Mouse (Mus musculus) gastrocnemius, adult 2 months (tissue): ENCODE measurements at regions not wholly inside any gene's neighbourhood (a gene's known extent, or its start where the extent isn't known, plus 50 kb on each side); places are given as distances from the start of the nearest gene placed in this dataset.
A peak's percentile ranks its signal among the peaks of the same experiment; 100 is the strongest.
"Not testable (repeated sequence)": the region's sequence is repeated elsewhere in the genome, so short reads cannot be mapped to it uniquely, and the experiment has no call there.

Experiments
- DNase-seq: peaks from one replicate; pipeline ENCODE4 v3.0.0; 2022
- H3K27ac ChIP-seq: fragments of 200-600 bp; 2 replicates; pipeline ENCODE4 v1.8.1; 2022; ENCODE audit warnings: mild to moderate bottlenecking
- H3K4me3 ChIP-seq: fragments of 200-600 bp; 2 replicates; pipeline ENCODE4 v1.8.1; 2022; ENCODE audit warnings: mild to moderate bottlenecking, moderate library complexity
- CTCF ChIP-seq: fragments of 200-600 bp; IDR thresholded peaks from 2 replicates; pipeline ENCODE4 v1.8.1; 2022; ENCODE audit warnings: antibody characterized with exemption, mild to moderate bottlenecking, moderate library complexity
- intact Hi-C: fragments of 180-260 bp; cut with DNase I; formaldehyde crosslinking; loops from one replicate; pipeline ENCODE4 v1.15.1; 2025

DNA sequence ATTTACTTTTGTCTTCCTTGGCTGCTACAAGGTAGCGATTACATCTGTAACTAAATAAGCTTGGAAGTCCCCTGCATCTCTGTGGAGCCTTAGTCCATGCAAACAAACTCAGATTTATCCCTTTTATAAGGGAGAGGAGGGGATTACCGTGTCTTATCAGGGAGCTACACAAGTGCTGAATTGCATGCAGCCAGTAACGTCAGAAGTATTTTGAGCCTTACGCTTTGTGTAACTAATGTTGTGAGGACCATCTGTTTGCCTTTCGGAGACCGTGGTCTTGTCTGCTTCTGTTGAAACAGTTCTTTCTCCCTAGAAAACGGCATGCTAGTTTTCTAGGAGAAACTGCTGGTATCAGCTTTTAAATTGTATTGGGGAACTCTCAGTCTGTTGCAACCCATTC is 58.0 kb upstream of the Dmrta1 start:
- TF ChIP-seq CTCF = no peak
- intact Hi-C loops = no loop called here
- DNase-seq = no peak
- no peak overlapping the region for H3K27ac ChIP-seq
- H3K4me3 ChIP-seq = no peak overlapping the region

DNA sequence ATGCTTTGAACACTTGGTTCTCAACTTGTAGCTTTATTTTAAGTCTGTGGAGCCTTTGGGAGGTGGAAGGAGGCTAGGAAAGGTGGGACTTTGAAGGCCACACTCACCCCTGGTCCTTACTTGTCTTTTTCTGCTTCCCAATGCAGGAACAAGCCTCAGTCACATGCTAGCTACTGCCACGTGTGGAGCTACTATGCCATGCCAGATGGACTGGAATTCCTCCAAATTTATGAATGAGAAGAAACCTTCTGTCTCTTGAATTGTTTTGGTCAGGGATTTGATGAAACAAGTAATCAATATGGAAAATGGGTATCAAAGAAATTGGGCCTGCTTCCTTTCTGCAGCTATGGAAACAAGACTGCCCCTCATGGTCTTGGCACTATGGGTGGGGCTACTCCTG is 74.5 kb upstream of the Dmrta1 start:
- DNase-seq = no peak
- no peak for TF ChIP-seq CTCF
- no peak overlapping the region for H3K27ac ChIP-seq
- no peak overlapping the region for H3K4me3 ChIP-seq
- intact Hi-C loops = no loop called here

DNA sequence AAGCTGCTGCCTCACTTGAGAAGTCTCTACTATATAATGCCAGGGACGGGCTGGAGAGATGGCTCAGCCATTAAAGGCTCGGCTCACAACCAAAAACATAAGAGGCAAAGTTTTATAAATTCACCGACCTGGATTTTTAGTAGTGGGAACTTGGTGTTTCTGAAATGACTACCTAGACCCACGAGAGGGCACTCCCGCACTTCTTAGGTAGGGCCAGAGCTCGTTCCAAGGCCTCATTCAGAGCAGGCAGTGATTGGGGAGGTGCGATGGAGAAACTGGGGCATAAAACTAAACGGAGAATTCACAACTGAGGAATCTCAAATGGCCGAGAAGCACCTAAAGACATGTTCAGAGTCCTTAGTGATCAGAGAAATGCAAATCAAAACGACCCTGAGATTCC is 103.7 kb upstream of the Dmrta1 start:
- Histone ChIP-seq H3K27ac (no peak overlapping the region), H3K4me3 (no peak overlapping the region)
- intact Hi-C loops = no loop called here
- peak; percentile 4; the same call in 1 of the 2 replicates for TF ChIP-seq CTCF
- no peak for DNase-seq

DNA sequence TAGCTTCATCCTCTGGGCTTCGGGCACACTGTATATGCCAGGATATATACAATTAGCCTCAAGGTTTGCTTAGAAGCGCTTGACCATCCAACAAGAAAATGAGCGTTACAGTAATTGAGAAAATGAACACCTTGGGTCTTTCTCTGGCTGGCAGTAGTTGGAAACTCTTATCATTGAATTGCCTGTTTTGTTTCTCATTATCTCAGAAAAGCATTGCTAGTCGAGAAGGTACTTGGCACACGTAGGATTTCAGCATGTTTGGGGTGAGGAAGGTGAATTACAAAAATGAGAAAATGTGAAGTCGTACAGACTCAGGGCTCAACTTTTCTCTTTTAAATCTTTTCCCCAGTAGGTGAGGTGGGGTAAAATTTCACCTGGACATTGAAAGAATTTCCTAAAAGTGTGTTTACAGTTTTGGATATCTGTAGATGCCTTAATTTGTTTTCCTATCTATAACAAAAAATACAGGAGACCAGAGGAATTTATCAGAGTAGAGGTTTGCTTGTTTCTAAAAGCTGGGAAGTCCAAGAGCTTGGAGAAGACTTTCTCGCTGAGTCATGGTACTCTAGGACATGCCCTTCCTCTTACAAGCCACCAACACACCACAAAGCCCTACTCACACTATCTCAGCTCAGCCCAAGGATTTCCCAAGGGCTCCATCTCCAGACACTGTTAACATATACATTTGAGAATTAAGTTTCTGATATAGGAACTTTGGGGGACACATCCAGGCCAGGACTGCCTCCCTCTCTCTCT is 124.3 kb upstream of the Dmrta1 start:
- no peak for TF ChIP-seq CTCF
- Histone ChIP-seq H3K4me3 (no peak overlapping the region), H3K27ac (no peak overlapping the region)
- intact Hi-C loops = no loop called here
- no peak for DNase-seq

DNA sequence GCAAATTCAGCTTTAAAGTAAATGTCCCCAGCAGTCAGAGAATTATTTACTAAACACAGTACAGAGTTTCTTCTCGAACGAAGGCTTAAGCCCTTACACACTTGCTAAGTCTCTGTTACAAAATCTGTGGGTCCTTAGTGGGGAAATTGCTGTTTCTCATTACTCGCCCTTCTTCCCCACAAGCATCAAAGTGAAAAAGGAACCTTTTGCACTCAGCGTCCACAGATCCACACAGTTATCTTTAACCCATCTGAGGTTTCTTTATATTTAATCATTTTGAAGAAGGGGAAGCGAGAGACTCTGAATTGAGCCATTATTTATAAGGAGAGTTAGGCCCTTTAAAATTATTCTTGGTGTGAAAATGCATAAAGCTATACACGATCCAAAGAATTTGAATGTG is 126.7 kb upstream of the Dmrta1 start:
- Histone ChIP-seq H3K27ac (no peak overlapping the region), H3K4me3 (no peak overlapping the region)
- no peak for DNase-seq
- no peak for TF ChIP-seq CTCF
- intact Hi-C loops = no loop called here

DNA sequence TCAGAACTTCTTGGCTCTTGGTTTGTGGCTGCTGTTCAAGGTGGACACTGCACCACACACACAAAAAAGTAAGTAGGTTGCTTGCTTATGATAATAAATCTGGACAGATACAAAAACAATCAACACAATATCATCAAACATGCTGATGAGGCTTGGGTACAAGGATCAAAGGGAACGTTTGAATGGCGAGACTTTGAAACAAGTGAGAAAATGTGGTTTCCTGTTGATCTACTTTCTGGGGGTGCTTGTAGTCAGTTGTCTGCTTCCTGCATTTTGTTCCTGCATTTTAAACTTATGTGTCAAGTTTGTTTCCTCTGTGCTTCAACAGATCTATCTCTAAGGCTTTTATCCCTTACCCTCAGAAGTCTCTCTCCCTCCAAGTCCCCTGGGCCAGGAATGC is 128.7 kb upstream of the Dmrta1 start:
- Histone ChIP-seq H3K4me3 (no peak overlapping the region), H3K27ac (no peak overlapping the region)
- TF ChIP-seq CTCF = no peak
- intact Hi-C loops = no loop called here
- no peak for DNase-seq

DNA sequence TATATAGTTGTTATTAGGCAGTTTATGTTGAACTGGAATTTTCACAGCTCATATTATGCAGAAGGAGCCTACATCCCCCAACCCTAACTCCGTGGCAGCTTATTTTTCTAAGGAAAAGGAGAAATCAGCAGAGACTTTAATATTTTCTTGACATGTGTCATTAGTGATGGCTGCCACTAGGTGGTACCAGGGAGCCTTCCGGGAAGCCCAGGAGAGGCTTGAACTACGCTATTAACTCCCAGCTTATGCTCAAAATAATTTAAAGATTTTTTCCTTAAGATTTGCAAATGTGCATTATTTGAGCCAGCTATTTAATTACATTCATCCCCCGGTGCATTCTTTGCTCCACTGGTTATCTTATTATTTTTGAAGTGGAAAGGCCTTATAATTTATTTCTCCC is 146.8 kb upstream of the Dmrta1 start:
- peak; percentile 42 for DNase-seq
- Histone ChIP-seq H3K27ac (no peak overlapping the region), H3K4me3 (no peak overlapping the region)
- intact Hi-C loops = no loop called here
- TF ChIP-seq CTCF = peak; percentile 88

DNA sequence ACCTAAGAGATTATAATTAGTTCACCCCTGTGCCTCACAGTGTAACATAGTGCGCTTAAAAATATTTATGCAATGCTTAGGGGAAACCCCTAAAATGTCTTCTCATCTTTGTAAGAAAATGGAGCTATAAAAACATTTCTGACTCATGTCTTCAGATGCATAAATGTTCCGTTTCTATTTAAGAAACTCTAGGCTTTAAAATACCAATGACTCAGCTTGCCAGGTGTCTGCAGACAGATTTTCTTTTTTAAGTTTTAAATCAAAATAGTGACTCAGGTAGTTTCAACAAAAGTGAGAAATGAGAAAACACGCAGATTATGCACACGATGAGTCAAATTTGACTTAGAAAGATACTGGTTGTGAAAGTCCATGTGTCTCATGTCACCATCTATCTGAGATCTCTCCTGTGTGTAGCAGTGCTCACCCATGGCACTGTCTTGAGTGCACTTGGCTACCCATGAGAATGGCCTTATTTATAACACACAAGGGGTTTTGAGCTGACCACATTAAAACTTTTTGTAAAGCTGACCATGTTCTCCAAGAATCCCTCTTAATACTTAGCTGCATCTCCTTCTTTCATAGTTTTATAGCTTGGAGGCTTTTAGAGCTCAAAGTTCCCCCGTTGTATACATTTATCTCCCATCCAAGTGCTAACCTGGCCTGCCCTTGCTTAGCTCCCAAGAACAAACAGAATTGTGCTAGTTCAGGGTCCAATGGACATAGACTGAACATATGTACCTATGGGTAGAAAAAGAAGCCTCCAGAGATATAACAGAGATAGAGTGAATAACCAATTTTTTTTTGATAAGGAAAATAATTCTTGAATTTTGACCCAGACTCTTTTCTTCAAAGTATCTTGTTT is 149.0 kb upstream of the Dmrta1 start:
- TF ChIP-seq CTCF = no peak
- intact Hi-C loops = no loop called here
- no peak for DNase-seq
- Histone ChIP-seq H3K4me3 (no peak overlapping the region), H3K27ac (no peak overlapping the region)

DNA sequence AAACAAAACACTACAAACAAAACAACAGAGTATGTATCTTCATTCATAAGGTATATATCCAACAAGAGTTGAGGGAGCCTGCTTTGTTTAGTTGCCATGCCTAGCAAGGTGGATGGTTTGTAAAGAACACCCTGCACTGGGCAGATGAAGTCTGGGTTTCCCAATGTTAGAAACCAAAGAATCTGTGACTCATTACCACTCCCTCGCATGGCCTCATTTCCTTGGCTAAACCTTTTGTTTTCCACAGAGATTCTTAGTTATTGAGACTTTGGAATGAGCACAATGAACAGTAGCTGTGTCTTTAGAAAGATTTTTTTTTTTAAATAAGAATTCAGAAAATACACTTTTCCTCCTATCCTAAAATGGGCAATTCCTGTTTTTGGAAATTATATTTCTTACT is 151.3 kb upstream of the Dmrta1 start:
- Histone ChIP-seq H3K27ac (no peak overlapping the region), H3K4me3 (no peak overlapping the region)
- TF ChIP-seq CTCF = no peak
- DNase-seq = no peak
- intact Hi-C loops = no loop called here

DNA sequence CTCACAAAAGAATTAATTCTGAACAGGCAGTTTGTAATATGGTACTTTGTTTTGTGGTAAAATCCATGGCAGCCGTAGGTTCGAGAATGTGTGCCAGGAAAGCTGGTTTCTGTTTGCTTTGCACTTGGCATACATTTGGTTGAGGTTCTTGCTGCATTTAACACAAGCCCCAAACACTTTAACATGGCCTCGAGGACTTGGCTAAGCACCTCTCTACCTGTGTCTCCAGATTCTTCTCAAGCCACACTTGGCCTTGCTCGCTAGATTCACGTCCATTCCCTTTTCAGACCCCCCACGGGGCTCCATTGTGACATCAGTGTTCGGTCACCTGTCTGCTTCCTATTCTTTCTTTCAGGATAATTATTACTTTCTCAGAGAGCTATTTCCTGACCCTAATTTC is 151.9 kb upstream of the Dmrta1 start:
- TF ChIP-seq CTCF = no peak
- intact Hi-C loops = no loop called here
- no peak for DNase-seq
- H3K4me3 ChIP-seq = no peak overlapping the region
- H3K27ac ChIP-seq = no peak overlapping the region

DNA sequence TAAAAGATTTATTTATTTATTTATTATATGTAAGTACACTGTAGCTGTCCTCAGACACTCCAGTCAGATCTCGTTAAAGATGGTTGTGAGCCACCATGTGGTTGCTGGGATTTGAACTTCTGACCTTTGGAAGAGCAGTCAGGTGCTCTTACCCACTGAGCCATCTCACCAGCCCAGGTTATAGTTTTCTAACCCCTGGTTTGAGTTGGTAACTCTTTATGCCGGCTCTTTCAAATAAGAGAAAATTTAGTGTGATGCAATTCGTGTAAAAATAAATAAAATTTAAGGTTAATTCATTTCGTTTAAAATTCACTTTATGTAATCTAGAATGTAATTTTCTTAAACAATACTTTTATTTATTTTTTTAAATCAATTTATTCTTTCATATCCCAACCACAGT is 153.7 kb upstream of the Dmrta1 start:
- H3K27ac ChIP-seq, H3K4me3 ChIP-seq, DNase-seq, intact Hi-C loops: not testable (repeated sequence)

DNA sequence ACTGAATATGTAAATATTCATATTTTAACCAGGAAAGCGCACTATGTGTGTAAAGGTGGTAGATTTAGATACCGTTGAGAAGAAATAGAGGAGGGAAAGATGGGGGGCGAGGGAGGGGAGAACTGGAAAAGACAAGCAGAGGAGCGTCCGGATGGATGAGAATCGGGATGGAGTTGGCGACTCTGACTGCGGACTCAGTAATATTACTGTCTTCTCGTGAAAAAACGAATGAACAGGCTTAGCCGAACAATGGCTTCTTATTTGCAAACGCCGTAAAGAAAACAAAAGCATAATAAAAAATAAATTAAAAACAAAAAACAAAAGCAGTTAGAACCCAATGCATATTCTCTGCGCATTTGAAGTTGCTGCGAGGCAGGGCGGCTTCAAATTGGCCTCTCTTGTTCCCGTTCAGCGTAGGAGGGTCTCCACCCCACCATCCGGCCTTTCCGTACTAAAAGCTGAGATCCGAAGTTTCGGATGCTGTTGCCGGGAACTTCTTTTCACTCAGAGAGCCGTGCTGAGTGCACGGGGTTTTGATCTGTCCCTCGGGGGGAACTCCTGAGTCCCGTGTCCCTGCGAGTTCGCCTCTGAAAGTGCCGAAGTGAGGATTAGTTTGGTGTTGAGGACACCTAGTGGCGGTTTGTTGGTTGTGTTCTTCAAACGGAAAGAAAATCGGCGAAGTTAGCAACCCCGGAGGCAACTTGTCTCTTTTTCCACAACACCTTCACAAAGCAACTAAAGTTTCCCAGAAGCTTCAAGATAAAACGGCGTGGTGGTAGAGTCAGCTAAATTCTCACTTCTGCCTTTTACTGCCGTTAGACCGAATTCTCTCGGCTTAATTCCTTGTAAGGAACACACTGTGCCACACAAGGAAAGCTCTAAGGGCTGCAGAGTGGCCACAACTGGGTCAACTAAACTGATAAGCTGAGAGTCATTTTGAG is 154.7 kb upstream of the Dmrta1 start:
- peak overlapping the region; percentile 76 for H3K4me3 ChIP-seq
- H3K27ac ChIP-seq = no peak overlapping the region

More for the DNA sequence above, 154.7 kb upstream of the Dmrta1 start:
- DNase-seq = peak; percentile 50
- peak; percentile 69 for TF ChIP-seq CTCF
- intact Hi-C loops = loop anchor here (1.0 kb wide), 1 partner anchor 379 kb away; no protein-coding TSS in a partner anchor
